Mouse (Mus musculus) thymus, adult 2 months (tissue): ENCODE data around the gene Fgfr1op.

Source experiments
- CTCF ChIP-seq: fragments of 200-500 bp; IDR thresholded peaks from 2 replicates; pipeline ENCODE4 v1.5.1; 2012; ENCODE audit warnings: mild to moderate bottlenecking, control low read depth, low read length, moderate library complexity, borderline replicate concordance; ENCODE audit not compliant: control insufficient read depth, poor library complexity, insufficient read depth; ENCODE audit errors: extremely low read depth
- POLR2A ChIP-seq: fragments of 200-500 bp; IDR thresholded peaks from 2 replicates; pipeline ENCODE4 v1.6.1; 2012; ENCODE audit warnings: mild to moderate bottlenecking, low read length, control low read depth, moderate library complexity; ENCODE audit not compliant: control insufficient read depth, poor library complexity, insufficient read depth; ENCODE audit errors: extremely low read depth

DNA sequence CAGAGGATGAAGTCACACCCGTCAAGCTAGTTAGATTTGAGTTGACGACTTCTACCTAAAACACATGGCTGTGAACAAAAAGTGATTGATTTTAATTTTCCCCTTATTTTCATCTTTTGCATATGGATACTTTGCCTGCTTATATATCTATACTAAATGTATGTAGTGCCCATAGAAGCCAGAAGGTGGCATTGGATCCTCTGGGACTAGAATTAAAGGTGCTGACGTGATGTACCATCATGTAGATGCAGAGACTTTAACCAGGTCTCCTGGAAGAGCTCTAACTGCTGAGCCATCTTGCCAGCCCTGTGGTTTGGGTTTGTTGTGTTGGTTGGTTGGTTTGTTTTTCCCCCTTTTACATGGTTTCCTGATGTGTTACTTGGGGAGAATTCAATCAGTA is 32.4 kb downstream of the Fgfr1op start:
- TF ChIP-seq CTCF (no peak), POLR2A (no peak)
